Mouse (Mus musculus): ENCODE data around the gene 2010111I01Rik. TPM values are rescaled to one million over a fixed set of nuclear protein-coding genes. Genes with fewer than 3 reads are reported as not detected.
A peak's percentile ranks its signal among the peaks of the same experiment; 100 is the strongest.
"Not testable (repeated sequence)": the region's sequence is repeated elsewhere in the genome, so short reads cannot be mapped to it uniquely, and the experiment has no call there.

Gene 2010111I01Rik
- total RNA-seq, 2 experiments from 2014 or later, result 154 to 174 TPM

GRCm38 (mm10) chr13:63293647-63294046 lies 329.0 kb downstream of the 2010111I01Rik start:
- no peak for DNase-seq

- DNase-seq, result peak; percentile 59
Observed at GRCm38 (mm10) chr13:63294359-63295193, 329.9 kb downstream of the 2010111I01Rik start.

- DNase-seq, result no peak
Observed at GRCm38 (mm10) chr13:63296300-63296699, 331.6 kb downstream of the 2010111I01Rik start.

GRCm38 (mm10) chr13:63297003-63297402 lies 332.3 kb downstream of the 2010111I01Rik start:
- DNase-seq, result no peak

- DNase-seq, result no peak
Observed at GRCm38 (mm10) chr13:63297933-63298332, 333.2 kb downstream of the 2010111I01Rik start.

- no peak for DNase-seq
Observed at GRCm38 (mm10) chr13:63298931-63299330, 334.2 kb downstream of the 2010111I01Rik start.

GRCm38 (mm10) chr13:63300929-63301328 lies 336.2 kb downstream of the 2010111I01Rik start:
- no peak for DNase-seq

- no peak for DNase-seq
Observed at GRCm38 (mm10) chr13:63301764-63302209, 337.1 kb downstream of the 2010111I01Rik start.

GRCm38 (mm10) chr13:63302381-63302780 lies 337.7 kb downstream of the 2010111I01Rik start:
- no peak for DNase-seq

- DNase-seq, result peak; percentile 39
Observed at GRCm38 (mm10) chr13:63304124-63304792, 339.6 kb downstream of the 2010111I01Rik start.

GRCm38 (mm10) chr13:63304799-63305159 lies 340.1 kb downstream of the 2010111I01Rik start:
- no peak for DNase-seq

- peak; percentile 40 for DNase-seq
Observed at GRCm38 (mm10) chr13:63305160-63306011, 340.7 kb downstream of the 2010111I01Rik start.

- DNase-seq, result no peak
Observed at GRCm38 (mm10) chr13:63306768-63307167, 342.1 kb downstream of the 2010111I01Rik start.

- DNase-seq, result no peak
Observed at GRCm38 (mm10) chr13:63309563-63309962, 344.9 kb downstream of the 2010111I01Rik start.

- DNase-seq, result no peak
Observed at GRCm38 (mm10) chr13:63311156-63311555, 346.5 kb downstream of the 2010111I01Rik start.

- DNase-seq, result peak; percentile 63
Observed at GRCm38 (mm10) chr13:63313247-63313646, 348.6 kb downstream of the 2010111I01Rik start.

GRCm38 (mm10) chr13:63313748-63314607 lies 349.3 kb downstream of the 2010111I01Rik start:
- no peak for DNase-seq

- DNase-seq, result no peak
Observed at GRCm38 (mm10) chr13:63314608-63314920, 349.9 kb downstream of the 2010111I01Rik start.

- not testable (repeated sequence) for DNase-seq
Observed at GRCm38 (mm10) chr13:63315111-63315510, 350.4 kb downstream of the 2010111I01Rik start.

- DNase-seq, result no peak
Observed at GRCm38 (mm10) chr13:63315777-63316176, 351.1 kb downstream of the 2010111I01Rik start.

- DNase-seq, result no peak
Observed at GRCm38 (mm10) chr13:63316407-63316806, 351.7 kb downstream of the 2010111I01Rik start.

GRCm38 (mm10) chr13:63317681-63318104 lies 353.0 kb downstream of the 2010111I01Rik start:
- DNase-seq, result no peak

All from heart, postnatal 4 days (tissue).